Mouse (Mus musculus): ENCODE results near the gene Nudt12. TPM values are rescaled to one million over a fixed set of nuclear protein-coding genes. Genes with fewer than 3 reads are reported as not detected.
A peak's percentile ranks its signal among the peaks of the same experiment; 100 is the strongest.

The Nudt12 gene
- total RNA-seq (2021): 10 to 100 TPM; 10.5 to 11.2 TPM
- long read RNA-seq, experiment 1, full-length matches to known transcripts: 5 of 6 reads
- long read RNA-seq, experiment 1, partial matches to known transcripts: 0 of 6 reads
- long read RNA-seq, experiment 1, other reads (novel, unspliced or antisense): 1 of 6 reads
- long read RNA-seq, experiment 2, full-length matches to known transcripts: 2 of 3 reads
- long read RNA-seq, experiment 2, partial matches to known transcripts: 0 of 3 reads
- long read RNA-seq, experiment 2, other reads (novel, unspliced or antisense): 1 of 3 reads

- peak; percentile 54 to 61 for DNase-seq (ENCODE audit: low spot score in 2 of 2)
Measured at GRCm38 (mm10) chr17:59013091-59013459, at the start of gene Nudt12. Gene Nudt12, minus strand, starts transcription at chr17:59013372.

GRCm38 (mm10) chr17:59053306-59053705 is 40.1 kb upstream of the Nudt12 start:
- DNase-seq (ENCODE audit: low spot score in 2 of 2): no peak

- DNase-seq (ENCODE audit: low spot score in 2 of 2): peak; percentile 14 to 31
Measured at GRCm38 (mm10) chr17:59039754-59040153, 26.6 kb upstream of the Nudt12 start.

- DNase-seq (ENCODE audit: low spot score in 2 of 2): no peak
Measured at GRCm38 (mm10) chr17:59033445-59033844, 20.3 kb upstream of the Nudt12 start.

GRCm38 (mm10) chr17:59026336-59026735 is 13.2 kb upstream of the Nudt12 start:
- DNase-seq (ENCODE audit: low spot score in 2 of 2): no peak

GRCm38 (mm10) chr17:59024502-59024901 is 11.3 kb upstream of the Nudt12 start:
- DNase-seq (ENCODE audit: low spot score in 2 of 2): no peak

- DNase-seq (ENCODE audit: low spot score in 2 of 2): no peak
Measured at GRCm38 (mm10) chr17:59023971-59024370, 10.8 kb upstream of the Nudt12 start.

GRCm38 (mm10) chr17:59018666-59019065 is 5.5 kb upstream of the Nudt12 start:
- DNase-seq (ENCODE audit: low spot score in 2 of 2): no peak

- no peak for DNase-seq (ENCODE audit: low spot score in 2 of 2)
Measured at GRCm38 (mm10) chr17:59012421-59013090, 616 bp downstream of the Nudt12 start.

GRCm38 (mm10) chr17:59011546-59012307 is 1.4 kb downstream of the Nudt12 start:
- DNase-seq (ENCODE audit: low spot score in 2 of 2): no peak

GRCm38 (mm10) chr17:58991275-58991674 is 21.9 kb downstream of the Nudt12 start, which contains the start of gene Pdzph1:
Gene Pdzph1, minus strand, starts transcription at chr17:58991375.
- DNase-seq (ENCODE audit: low spot score in 2 of 2): no peak

GRCm38 (mm10) chr17:58973237-58973636 is 39.9 kb downstream of the Nudt12 start:
- no peak for DNase-seq (ENCODE audit: low spot score in 2 of 2)

GRCm38 (mm10) chr17:58959905-58960304 is 53.3 kb downstream of the Nudt12 start:
- peak; percentile 32 to 44 for DNase-seq (ENCODE audit: low spot score in 2 of 2)

- DNase-seq (ENCODE audit: low spot score in 2 of 2): no peak
Measured at GRCm38 (mm10) chr17:58957055-58957454, 56.1 kb downstream of the Nudt12 start.

Other genes with a start within 250 kb of the Nudt12 start
- gene Pdzph1, start 22.0 kb downstream of the Nudt12 start, total RNA-seq (2021): 1 to 10 TPM; 5.1 to 6.0 TPM

Data from left cerebral cortex, adult 18-20 months (tissue).